Mouse (Mus musculus) layer of hippocampus, adult 6 months (tissue): Measurements from ENCODE around the gene Ccdc163. TPM values are rescaled to one million over a fixed set of nuclear protein-coding genes. Genes with fewer than 3 reads are reported as not detected.

ENCODE experiments used
- long read RNA-seq, 2 experiments: library from polyadenylated mRNA; unstranded; transcript quantifications; one replicate each; pipeline ENCODE4 v2.0.0; 2019 to 2020
- polyA plus RNA-seq: library from polyadenylated mRNA; unstranded; fragments of <200 nt; fragmentation: Nextera tagmentation; gene quantifications from 2 replicates; pipeline ENCODE4 v1.2.3, GENCODE M21; 2021

Gene Ccdc163
- 1.7 and 2.1 TPM in 2 replicates for polyA plus RNA-seq
- long read RNA-seq, experiment 1 = 0 reads
- long read RNA-seq, experiment 2, partial matches to known transcripts = 0 of 5 reads
- long read RNA-seq, experiment 2, other reads (novel, unspliced or antisense) = 4 of 5 reads

DNA sequence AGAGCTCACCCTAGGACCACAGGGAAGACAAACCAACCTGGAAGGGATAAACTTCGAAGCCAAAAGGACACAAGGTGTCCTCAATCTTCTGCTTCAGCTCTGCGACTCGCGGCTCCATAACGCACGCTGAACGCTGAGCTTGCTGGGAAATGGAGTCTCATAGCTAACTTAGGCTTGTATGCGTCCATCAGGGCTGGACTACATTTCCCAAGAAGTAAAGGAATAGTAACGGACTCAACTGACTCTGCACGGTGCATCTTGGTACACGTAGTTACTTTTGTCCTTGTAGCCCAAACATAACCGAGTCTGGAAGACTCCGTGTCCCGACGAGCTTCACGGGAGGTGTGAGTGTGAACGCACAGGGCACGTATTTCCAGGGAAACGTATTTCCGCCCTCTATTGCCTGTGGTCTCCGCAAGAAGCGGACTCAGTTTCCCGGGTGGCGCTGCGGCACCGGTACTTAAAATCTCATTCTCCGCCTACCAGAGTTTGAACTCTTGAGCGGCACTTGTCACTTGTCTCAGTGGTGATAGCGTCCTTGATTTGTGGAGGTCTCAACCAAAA is at the start of gene Ccdc163, which contains the start of gene Mmachc:
Gene Ccdc163 (plus strand): TSS at position 309 of the 564 bp plus-strand sequence.
Gene Mmachc (minus strand): TSS at position 206 of the 564 bp plus-strand sequence.

DNA sequence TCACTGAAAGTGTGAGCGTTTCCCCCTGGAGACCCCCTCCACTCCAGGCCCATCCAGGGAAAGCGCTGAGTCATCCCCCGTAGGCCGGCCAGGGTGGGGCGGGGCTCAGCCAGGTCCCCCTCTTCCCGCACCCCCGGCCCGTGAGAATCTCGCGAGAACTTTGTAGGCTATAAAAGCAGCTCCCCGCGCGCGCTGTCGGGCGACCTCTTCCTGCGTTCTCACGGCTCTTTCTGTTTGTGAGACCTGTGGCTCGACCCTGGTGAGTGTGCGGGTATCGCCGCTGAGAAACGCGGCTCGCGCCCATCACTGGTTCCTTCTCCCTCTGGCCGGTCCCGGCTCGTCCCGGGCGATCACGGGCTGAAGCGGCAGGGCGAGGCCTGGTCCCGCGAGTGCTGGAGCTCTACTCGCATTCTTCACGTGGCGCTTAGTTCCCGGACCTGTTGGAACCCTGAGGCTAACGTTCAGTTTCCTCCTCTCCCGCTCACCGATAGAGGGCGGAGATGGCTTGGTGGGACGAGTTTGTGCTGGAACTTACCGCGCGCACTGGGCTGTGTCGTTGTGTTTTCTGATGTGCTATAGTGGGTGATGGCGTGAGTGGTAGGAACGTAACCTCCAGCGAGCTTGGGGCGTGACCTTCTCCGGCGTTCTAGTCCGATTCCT is 22.8 kb upstream of the Ccdc163 start, which contains the start of gene Prdx1:
Gene Prdx1 (plus strand): TSS at position 143 of the 660 bp plus-strand sequence.

DNA sequence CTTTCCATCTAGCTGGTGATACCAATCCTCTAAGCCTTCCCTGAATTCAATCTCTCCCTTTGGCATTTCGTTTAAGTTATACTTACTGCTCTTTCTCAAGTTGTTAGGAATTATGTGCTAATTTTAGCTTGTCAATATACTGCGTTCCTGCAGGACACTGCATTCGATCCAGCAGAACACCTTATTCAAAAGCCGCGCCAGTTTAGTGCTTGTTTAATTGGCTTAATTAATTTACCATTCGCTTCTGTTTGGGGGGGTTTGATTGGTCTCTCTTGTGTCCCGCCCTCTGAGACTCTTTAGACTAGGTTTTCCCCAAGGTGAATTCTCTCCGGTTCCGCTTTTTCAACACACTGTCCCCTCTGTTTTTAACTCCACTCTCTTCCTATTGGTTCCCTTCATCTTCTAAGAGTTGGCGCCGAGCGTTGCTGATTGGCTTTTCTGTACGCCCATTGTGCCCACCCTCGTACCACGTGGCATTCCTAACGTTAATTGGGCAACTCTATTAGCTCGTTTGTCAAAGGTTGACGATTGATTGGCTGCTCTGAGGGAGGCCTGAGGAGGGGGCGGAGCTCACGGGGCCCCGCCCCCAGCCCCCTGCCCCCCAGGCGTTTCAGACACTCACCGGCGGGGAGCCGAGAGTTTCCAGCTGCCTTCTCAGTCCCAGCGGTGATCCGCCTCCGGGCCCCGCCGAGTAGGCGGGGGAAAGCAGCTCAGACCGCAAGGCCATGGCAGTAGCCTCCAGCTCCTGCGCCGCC is 12.2 kb downstream of the Ccdc163 start, which contains the start of gene Tesk2:
Gene Tesk2 (plus strand): TSS at position 606 of the 755 bp plus-strand sequence.

Other genes starting within 250 kb of the Ccdc163 start
- 9.2 and 9.7 TPM in 2 replicates for gene Mast2, start 244.3 kb upstream of the Ccdc163 start, polyA plus RNA-seq
- 2.5 and 3.9 TPM in 2 replicates for gene Ipp, start 201.0 kb upstream of the Ccdc163 start, polyA plus RNA-seq
- 4.8 and 5.9 TPM in 2 replicates for gene Tmem69, start 152.6 kb upstream of the Ccdc163 start, polyA plus RNA-seq
- 3.2 and 4.1 TPM in 2 replicates for gene Gpbp1l1, start 150.9 kb upstream of the Ccdc163 start, polyA plus RNA-seq
- 1.5 and 1.6 TPM in 2 replicates for gene Ccdc17, start 111.9 kb upstream of the Ccdc163 start, polyA plus RNA-seq
- gene Nasp, start 80.6 kb upstream of the Ccdc163 start, polyA plus RNA-seq = 4.6 and 4.9 TPM in 2 replicates
- gene Akr1a1, start 56.8 kb upstream of the Ccdc163 start, polyA plus RNA-seq = 568 and 595 TPM in 2 replicates
- 629 and 803 TPM in 2 replicates for gene Prdx1, start 23.0 kb upstream of the Ccdc163 start, polyA plus RNA-seq
- gene Mmachc, start 103 bp upstream of the Ccdc163 start, polyA plus RNA-seq = 10.3 and 13.6 TPM in 2 replicates
- 1.9 and 2.0 TPM in 2 replicates for gene Tesk2, start 12.4 kb downstream of the Ccdc163 start, polyA plus RNA-seq
- gene Toe1, start 99.1 kb downstream of the Ccdc163 start, polyA plus RNA-seq = 10.1 TPM in 2 replicates
- 0.97 and 1.1 TPM in 2 replicates for gene Mutyh, start 99.2 kb downstream of the Ccdc163 start, polyA plus RNA-seq
- gene Hpdl, start 113.2 kb downstream of the Ccdc163 start, polyA plus RNA-seq = 4.5 and 5.4 TPM in 2 replicates
- gene Zswim5, start 168.9 kb downstream of the Ccdc163 start, polyA plus RNA-seq = 0.87 and 0.93 TPM in 2 replicates